Comparison of ENCODE assay signal across 10 mouse cellular contexts in genomic region chr11:17768345-17768759, GRCm38 (mm10).
DNase-seq lines count a peak whose midpoint lies in the region; ATAC-seq and TF ChIP-seq lines count a peak whose summit lies in the region.
"Had no signal": no experiment of that assay in that cellular context is flagged by ENCODE, and none has a peak within 500 bp of the region (broad histone marks: within the 10 kb centered on the region; RNA-seq: fewer than 3 reads in every experiment).

No protein-coding gene starts in this region.

- H3K4me1 ChIP-seq in hindbrain, postnatal 0 days (ENCODE audit: insufficient read depth, low read length): 0 out of 2 replicates have a peak, but pooled peaks cover 2% of the 10 kb centered on the region
- H3K4me1 ChIP-seq in hindbrain, embryonic 13.5 days (replicated peaks): no peaks in the 10 kb centered on the region
- H3K4me1 ChIP-seq in lung, postnatal 0 days (ENCODE audit: insufficient read depth, low read depth, low read length): no peaks in the 10 kb centered on the region
- H3K4me1 ChIP-seq: limb, embryonic 13.5 days; neural tube, embryonic 13.5 days had no signal

- ATAC-seq in hindbrain, postnatal 0 days: peak; percentile 45; the same call in 1 of the 2 replicates
- ATAC-seq in hindbrain, embryonic 13.5 days (ENCODE audit: low FRiP score): no peak
- ATAC-seq in lung, postnatal 0 days: peak; percentile 57; the same call in 1 of the 2 replicates

- no peaks in the 10 kb centered on the region for H3K9me3 ChIP-seq in hindbrain, postnatal 0 days (ENCODE audit: low read length)
- H3K9me3 ChIP-seq in hindbrain, embryonic 13.5 days: no peaks in the 10 kb centered on the region
- no peaks in the 10 kb centered on the region for H3K9me3 ChIP-seq in lung, postnatal 0 days (ENCODE audit: low read length)
- H3K9me3 ChIP-seq: limb, embryonic 13.5 days; neural tube, embryonic 13.5 days had no signal

- H3K4me3 ChIP-seq in hindbrain, postnatal 0 days (ENCODE audit: low read length): no peak overlapping the region
- H3K4me3 ChIP-seq in hindbrain, embryonic 13.5 days: no peak overlapping the region
- H3K4me3 ChIP-seq in lung, postnatal 0 days (ENCODE audit: low read depth, low read length): no peak overlapping the region
- H3K4me3 ChIP-seq: limb, embryonic 13.5 days; neural tube, embryonic 13.5 days had no signal

- H3K4me2 ChIP-seq in hindbrain, postnatal 0 days (ENCODE audit: low read depth, low read length): no peak overlapping the region
- no peak overlapping the region for H3K4me2 ChIP-seq in hindbrain, embryonic 13.5 days
- no peak overlapping the region for H3K4me2 ChIP-seq in lung, postnatal 0 days (replicated peaks; ENCODE audit: low read depth, low read length)
- H3K4me2 ChIP-seq: limb, embryonic 13.5 days; neural tube, embryonic 13.5 days had no signal

- peak; percentile 57 for DNase-seq in hindbrain, postnatal 0 days (ENCODE audit: low spot score)
- peak; percentile 79 for DNase-seq in adrenal gland, postnatal 10 days
- peak; percentile 16 for DNase-seq in heart, adult 8-10 months (ENCODE audit: low spot score)
- DNase-seq in lung, postnatal 0 days (ENCODE audit: low spot score): no peak
- DNase-seq in natural killer cell, adult 2 months (ENCODE audit: low spot score in 2 of 2): no peak
- no peak for DNase-seq in left cerebral cortex, postnatal 10 days (ENCODE audit: extremely low spot score in 1 of 2, low spot score in 2 of 2)
- DNase-seq in gastrocnemius, postnatal 14 days: no peak

- TF ChIP-seq CTCF in hindbrain, postnatal 0 days (IDR thresholded peaks at IDR 0.05; ENCODE audit: low read depth): no peak
- no peak for TF ChIP-seq CTCF in lung, postnatal 0 days (IDR thresholded peaks at IDR 0.05)

- intact Hi-C loops in left cerebral cortex, postnatal 10 days (cut with DNase I): no loop called here
- intact Hi-C loops in gastrocnemius, postnatal 14 days (cut with DNase I; ENCODE audit: low total_unique reads): no loop called here

- H3K27ac ChIP-seq in hindbrain, postnatal 0 days: no peak overlapping the region
- H3K27ac ChIP-seq in hindbrain, embryonic 13.5 days: no peak overlapping the region
- no peak overlapping the region for H3K27ac ChIP-seq in lung, postnatal 0 days (ENCODE audit: low read length)
- H3K27ac ChIP-seq: limb, embryonic 13.5 days; neural tube, embryonic 13.5 days had no signal

- H3K27me3 ChIP-seq in hindbrain, postnatal 0 days (ENCODE audit: insufficient read depth, low read length): no peaks in the 10 kb centered on the region
- H3K27me3 ChIP-seq in hindbrain, embryonic 13.5 days: no peaks in the 10 kb centered on the region
- no peaks in the 10 kb centered on the region for H3K27me3 ChIP-seq in lung, postnatal 0 days (replicated peaks; ENCODE audit: insufficient read depth, low read length)
- H3K27me3 ChIP-seq: limb, embryonic 13.5 days; neural tube, embryonic 13.5 days had no signal

- no peak for TF ChIP-seq EP300 in lung, postnatal 0 days (IDR thresholded peaks at IDR 0.05)

- no peak overlapping the region for H3K9ac ChIP-seq in hindbrain, postnatal 0 days (replicated peaks; ENCODE audit: low read length)
- no peak overlapping the region for H3K9ac ChIP-seq in hindbrain, embryonic 13.5 days
- H3K9ac ChIP-seq in lung, postnatal 0 days (replicated peaks; ENCODE audit: low read depth): no peak overlapping the region
- H3K9ac ChIP-seq: limb, embryonic 13.5 days; neural tube, embryonic 13.5 days had no signal

- no peaks in the 10 kb centered on the region for H3K36me3 ChIP-seq in hindbrain, postnatal 0 days (ENCODE audit: insufficient read depth, low read length)
- no peaks in the 10 kb centered on the region for H3K36me3 ChIP-seq in hindbrain, embryonic 13.5 days
- H3K36me3 ChIP-seq in lung, postnatal 0 days (ENCODE audit: insufficient read depth, low read length): no peaks in the 10 kb centered on the region
- H3K36me3 ChIP-seq: limb, embryonic 13.5 days; neural tube, embryonic 13.5 days had no signal

Comparison
In these comparisons a context has a peak if more than half of its experiments do, and no peak if none do; other contexts are left out.
1. DNase-seq: peak in hindbrain, postnatal 0 days (single experiment), adrenal gland, postnatal 10 days (single experiment) and heart, adult 8-10 months (single experiment); none in lung, postnatal 0 days (single experiment), natural killer cell, adult 2 months (0 of 2), left cerebral cortex, postnatal 10 days (0 of 2) and gastrocnemius, postnatal 14 days (single experiment).